Mouse (Mus musculus) heart, embryonic 14.5 days (tissue): ENCODE measurements at regions not wholly inside any gene's neighbourhood (a gene's known extent, or its start where the extent isn't known, plus 50 kb on each side); places are given as distances from the start of the nearest gene placed in this dataset.
A peak's percentile ranks its signal among the peaks of the same experiment; 100 is the strongest.
"Not testable (repeated sequence)": the region's sequence is repeated elsewhere in the genome, so short reads cannot be mapped to it uniquely, and the experiment has no call there.

Experiments used
- ATAC-seq: fragments of 200-750 bp; cut with Nextera tagmentation; 2 replicates; pipeline ENCODE4 v1.8.0; 2017; ENCODE audit warnings: low read depth, moderate TSS enrichment; ENCODE audit not compliant: insufficient number of reproducible peaks, insufficient read depth, low FRiP score
- H3K27ac ChIP-seq, 2 experiments: fragments of 200-500 bp in 1 of 2; fragments of 300-500 bp in 1 of 2; sonication (generic) in 1 of 2; replicated peaks in 1 of 2; 2 replicates each; pipeline ENCODE4 v1.5.1; 2012 to 2014; ENCODE audit warnings: low read depth in 2 of 2, low read length in 2 of 2, control low read depth in 1 of 2, mild to moderate bottlenecking in 1 of 2, mixed read lengths in 1 of 2; ENCODE audit not compliant: control insufficient read depth in 1 of 2, insufficient read depth in 1 of 2
- H3K27me3 ChIP-seq: fragments of 300-500 bp; sonication (generic); 2 replicates; pipeline ENCODE4 v1.6.1; 2014; ENCODE audit warnings: mild to moderate bottlenecking, low read length, control low read depth; ENCODE audit not compliant: control insufficient read depth, insufficient read depth
- H3K36me3 ChIP-seq: fragments of 300-500 bp; sonication (generic); 2 replicates; pipeline ENCODE4 v1.6.1; 2014; ENCODE audit warnings: mild to moderate bottlenecking, control low read depth, low read length, mixed read lengths; ENCODE audit not compliant: control insufficient read depth, insufficient read depth
- H3K4me1 ChIP-seq, 2 experiments: fragments of 200-500 bp in 1 of 2; fragments of 300-500 bp in 1 of 2; sonication (generic) in 1 of 2; 2 replicates each; pipeline ENCODE4 v1.6.1; 2012 to 2014; ENCODE audit warnings: low read length in 2 of 2, control low read depth in 1 of 2, mixed read lengths in 1 of 2; ENCODE audit not compliant: control insufficient read depth in 2 of 2, insufficient read depth in 2 of 2
- H3K4me2 ChIP-seq: fragments of 300-500 bp; sonication (generic); 2 replicates; pipeline ENCODE4 v1.6.1; 2014; ENCODE audit warnings: mild to moderate bottlenecking, low read length
- H3K4me3 ChIP-seq, 2 experiments: fragments of 200-500 bp in 1 of 2; fragments of 300-500 bp in 1 of 2; sonication (generic) in 1 of 2; 2 replicates each; pipeline ENCODE4 v1.5.1; 2012 to 2014; ENCODE audit warnings: low read length in 2 of 2, mild to moderate bottlenecking in 2 of 2, control low read depth in 1 of 2, low read depth in 1 of 2, moderate library complexity in 1 of 2; ENCODE audit not compliant: control insufficient read depth in 1 of 2, insufficient read depth in 1 of 2
- H3K9ac ChIP-seq: fragments of 300-500 bp; sonication (generic); 2 replicates; pipeline ENCODE4 v1.6.1; 2014; ENCODE audit warnings: mild to moderate bottlenecking, low read length
- H3K9me3 ChIP-seq: fragments of 300-500 bp; sonication (generic); 2 replicates; pipeline ENCODE4 v1.6.1; 2016; ENCODE audit warnings: low read length, control low read depth; ENCODE audit not compliant: control insufficient read depth
- WGBS: fragments of 180-500 bp; shearing (Covaris S2); extraction: QIAGEN DNeasy Blood & Tissue Kit; methylation state at CpG from one replicate; pipeline ENCODE4 v1.1.7; 2014; 5-methylcytosine and 5-hydroxymethylcytosine counted together

DNA sequence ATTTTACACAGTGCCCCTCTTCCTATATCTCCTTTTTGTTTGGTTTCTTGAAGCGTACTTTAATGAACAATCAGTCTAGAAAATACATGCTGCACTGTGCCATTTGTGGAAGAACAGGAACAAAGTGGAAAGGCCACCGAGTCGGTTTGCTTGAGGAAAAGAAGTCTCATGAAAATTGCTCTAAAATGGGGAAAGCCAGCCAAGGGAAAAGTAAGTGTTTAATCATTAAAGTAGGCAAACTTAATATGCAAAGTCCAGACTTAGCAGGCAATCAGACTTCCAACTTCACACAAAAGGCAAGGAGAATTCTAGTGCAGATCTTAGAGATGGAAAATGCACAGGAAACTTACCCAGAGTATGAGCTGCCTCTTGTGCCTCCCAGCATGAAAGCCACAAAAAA lies 131.3 kb upstream of the Dnajc1 start:
- 87% methylated on average over 3 of the region's 3 CpGs for WGBS

DNA sequence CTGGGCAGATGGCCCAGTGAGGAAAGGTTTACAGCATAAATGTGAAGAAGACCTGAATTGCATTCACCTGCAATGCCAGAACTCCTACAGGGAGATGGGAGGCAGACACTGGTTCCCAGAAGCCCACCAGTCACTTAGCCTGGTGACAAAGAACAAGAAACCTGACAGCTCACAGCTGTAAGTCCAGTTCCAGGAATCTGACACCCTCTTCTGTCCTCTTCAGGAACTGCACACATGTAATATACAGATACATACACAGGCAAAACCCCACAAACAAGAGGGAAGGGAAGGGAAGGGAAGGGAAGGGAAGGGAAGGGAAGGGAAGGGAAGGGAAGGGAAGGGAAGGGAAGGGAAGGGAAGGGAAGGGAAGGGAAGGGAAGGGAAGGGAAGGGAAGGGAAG lies 120.8 kb upstream of the Dnajc1 start:
- Histone ChIP-seq H3K27ac (no peak overlapping the region), H3K4me2 (no peak overlapping the region), H3K4me3 (no peak overlapping the region), H3K4me1 (no peaks in the 10 kb centered on the region), H3K9ac (no peak overlapping the region), H3K9me3 (no peaks in the 10 kb centered on the region), H3K27me3 (no peaks in the 10 kb centered on the region), H3K36me3 (no peaks in the 10 kb centered on the region)
- ATAC-seq, result no peak

More for the DNA sequence above, 131.3 kb upstream of the Dnajc1 start:
- H3K4me2 ChIP-seq, result no peak overlapping the region
- no peak for ATAC-seq
- H3K9ac ChIP-seq, result no peak overlapping the region
- no peaks in the 10 kb centered on the region for H3K27me3 ChIP-seq
- no peak overlapping the region for H3K27ac ChIP-seq
- H3K9me3 ChIP-seq, result no peaks in the 10 kb centered on the region
- no peaks in the 10 kb centered on the region for H3K36me3 ChIP-seq
- H3K4me1 ChIP-seq, result no peaks in the 10 kb centered on the region
- H3K4me3 ChIP-seq, result no peak overlapping the region

DNA sequence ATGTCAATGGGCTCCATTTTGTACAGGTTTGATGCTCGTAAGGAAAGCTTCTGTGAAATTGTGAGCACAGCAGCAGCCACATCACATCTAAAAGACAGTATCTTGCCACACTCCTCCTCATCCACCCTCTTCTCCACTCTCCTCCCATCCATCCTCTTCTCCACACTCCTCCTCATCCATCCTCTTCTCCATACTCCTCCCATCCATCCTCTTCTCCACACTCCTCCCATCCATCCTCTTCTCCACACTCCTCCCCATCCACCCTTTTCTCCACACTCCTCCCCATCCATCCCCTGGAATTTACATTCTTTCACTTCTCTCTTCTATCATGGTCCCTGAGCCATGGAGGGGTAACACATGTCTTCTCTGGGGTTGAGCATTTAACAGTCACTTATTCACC lies 116.7 kb upstream of the Dnajc1 start:
- Histone ChIP-seq H3K27ac (no peak overlapping the region), H3K36me3 (no peaks in the 10 kb centered on the region), H3K4me3 (no peak overlapping the region), H3K4me2 (no peak overlapping the region), H3K27me3 (no peaks in the 10 kb centered on the region), H3K4me1 (no peaks in the 10 kb centered on the region), H3K9me3 (no peaks in the 10 kb centered on the region), H3K9ac (no peak overlapping the region)
- WGBS, result 77% methylated on average over 1 of the region's 1 CpGs
- no peak for ATAC-seq

DNA sequence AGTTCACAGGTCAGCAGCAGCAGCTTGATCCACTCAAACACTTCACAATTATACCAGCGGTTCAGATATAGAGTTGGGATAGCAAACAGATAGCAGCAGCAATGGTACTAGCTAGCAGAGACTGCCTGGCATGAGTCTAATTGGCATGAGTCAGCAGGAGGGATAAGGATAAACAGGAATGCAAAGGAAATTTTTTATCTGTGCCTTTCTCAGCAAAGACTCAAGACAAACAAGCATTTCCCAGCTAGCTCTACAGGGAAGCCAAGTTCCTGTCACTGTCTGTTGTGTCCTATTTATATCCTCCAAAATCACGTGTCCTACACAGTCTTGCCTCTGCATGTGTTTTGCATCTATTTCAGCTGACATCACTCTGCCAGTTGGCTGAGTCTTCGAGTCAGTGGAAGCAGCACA lies 80.7 kb upstream of the Dnajc1 start:
- H3K9me3 ChIP-seq, result 0 out of 2 replicates have a peak, but pooled peaks cover 10% of the 10 kb centered on the region
- peak overlapping the region; percentile 39 to 50; a peak in 2 of 4 replicates for H3K27ac ChIP-seq
- WGBS, result 13% methylated on average over 3 of the region's 3 CpGs
- H3K36me3 ChIP-seq, result no peaks in the 10 kb centered on the region
- H3K4me3 ChIP-seq, result no peak overlapping the region
- H3K4me1 ChIP-seq, result peaks cover 0 to 9% of the 10 kb centered on the region in 2 experiments; a peak in 3 of 4 replicates
- no peaks in the 10 kb centered on the region for H3K27me3 ChIP-seq
- no peak overlapping the region for H3K9ac ChIP-seq
- ATAC-seq, result peak; percentile 72
- peak overlapping the region; percentile 34; the same call in 1 of the 2 replicates for H3K4me2 ChIP-seq

DNA sequence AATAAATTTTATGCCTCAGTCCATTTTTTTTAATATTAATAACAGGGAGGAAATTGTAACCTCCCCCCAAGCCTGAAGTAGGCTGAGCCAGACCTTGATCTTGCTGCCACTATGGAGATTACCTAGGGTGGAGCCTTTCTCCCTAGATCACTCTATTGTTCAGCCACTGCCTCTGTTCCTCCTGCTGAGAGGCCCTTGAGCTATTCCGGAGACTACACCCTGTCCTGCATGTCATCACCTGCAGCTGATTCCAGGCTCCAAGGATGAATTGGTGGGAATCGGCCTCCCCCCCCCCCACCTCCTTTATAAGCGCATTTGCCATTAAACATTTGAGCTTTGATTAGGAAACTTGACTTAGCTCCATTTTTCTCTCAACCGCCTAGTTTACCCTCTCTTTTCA lies 68.3 kb upstream of the Dnajc1 start:
- H3K4me2 ChIP-seq, result no peak overlapping the region
- 0 out of 2 replicates have a peak, but pooled peaks cover 6% of the 10 kb centered on the region for H3K9me3 ChIP-seq
- no peaks in the 10 kb centered on the region for H3K36me3 ChIP-seq
- no peak overlapping the region for H3K9ac ChIP-seq
- ATAC-seq, result no peak
- H3K4me3 ChIP-seq, result no peak overlapping the region
- H3K27me3 ChIP-seq, result no peaks in the 10 kb centered on the region
- WGBS, result 82% methylated on average over 4 of the region's 4 CpGs
- no peaks in the 10 kb centered on the region for H3K4me1 ChIP-seq
- H3K27ac ChIP-seq, result no peak overlapping the region

DNA sequence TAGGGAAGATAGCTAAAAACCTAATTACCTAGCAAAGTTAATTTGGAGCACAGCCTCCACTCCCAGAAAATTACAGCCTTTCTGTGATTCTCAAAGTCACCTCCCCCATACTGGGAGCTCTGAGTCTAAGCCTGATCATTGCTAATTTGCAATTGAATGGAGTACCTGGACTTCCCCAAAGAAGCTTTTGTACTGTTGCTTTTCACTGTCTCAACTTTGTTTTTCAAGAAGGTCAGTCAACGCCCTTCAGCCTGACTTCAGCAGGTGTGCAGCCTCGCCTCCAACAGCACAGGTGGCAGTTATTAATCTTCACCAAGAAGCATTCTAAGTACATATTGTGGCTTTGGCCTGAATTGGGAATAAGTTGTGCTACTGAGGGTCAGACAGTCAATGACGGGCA lies 67.7 kb upstream of the Dnajc1 start:
- not testable (repeated sequence) for H3K4me2 ChIP-seq, H3K4me3 ChIP-seq, H3K9ac ChIP-seq, H3K4me1 ChIP-seq, H3K27me3 ChIP-seq, H3K9me3 ChIP-seq, ATAC-seq, H3K27ac ChIP-seq, H3K36me3 ChIP-seq
- WGBS, result 87% methylated on average over 3 of the region's 3 CpGs

DNA sequence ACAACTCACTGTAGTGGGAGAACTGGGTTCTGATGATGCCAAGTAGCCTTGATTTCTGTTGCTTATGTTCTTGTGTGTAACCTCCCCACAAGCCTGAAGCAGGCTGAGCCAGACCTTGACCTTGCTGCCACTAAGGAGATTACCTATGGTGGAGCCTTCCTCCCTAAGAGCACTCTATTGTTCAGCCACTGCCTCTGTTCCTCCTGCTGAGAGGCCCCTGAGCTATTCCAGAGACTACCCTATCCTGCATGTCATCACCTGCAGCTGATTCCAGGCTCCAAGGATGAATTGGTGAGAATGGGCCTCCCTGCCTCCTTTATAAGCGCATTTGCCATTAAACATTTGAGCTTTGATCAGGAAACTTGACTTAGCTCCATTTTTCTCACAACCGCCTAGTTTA lies 60.8 kb upstream of the Dnajc1 start:
- not testable (repeated sequence) for H3K27ac ChIP-seq, H3K27me3 ChIP-seq, H3K4me1 ChIP-seq, H3K36me3 ChIP-seq, H3K9me3 ChIP-seq, H3K9ac ChIP-seq, ATAC-seq
- WGBS, result 18% methylated on average over 2 of the region's 2 CpGs
- H3K4me2 ChIP-seq, result peak overlapping the region; percentile 52
- peak overlapping the region; percentile 17 to 40 for H3K4me3 ChIP-seq

DNA sequence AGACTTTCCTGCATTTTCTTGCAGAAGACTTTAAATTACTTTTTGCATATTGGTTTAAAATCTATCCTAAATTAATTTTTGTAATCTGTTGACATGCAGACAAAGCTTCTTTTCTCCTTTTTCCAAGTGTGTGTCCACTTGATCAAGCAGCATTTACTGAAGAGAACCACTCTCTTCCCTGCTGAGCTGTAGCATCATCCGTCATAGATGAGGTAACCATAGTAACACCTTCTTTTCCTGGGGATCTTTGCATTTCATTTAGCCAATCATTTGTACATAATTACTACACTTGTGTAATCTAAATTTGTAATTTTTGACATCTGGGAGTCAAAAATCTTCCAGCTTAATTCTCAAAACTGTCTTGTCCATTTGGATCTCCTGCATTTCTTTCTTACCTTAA lies 53.2 kb upstream of the Dnajc1 start:
- no peak overlapping the region for H3K27ac ChIP-seq
- H3K4me3 ChIP-seq, result no peak overlapping the region
- H3K36me3 ChIP-seq, result no peaks in the 10 kb centered on the region
- no peaks in the 10 kb centered on the region for H3K4me1 ChIP-seq
- WGBS, result 86% methylated on average over 1 of the region's 1 CpGs
- no peak for ATAC-seq
- no peaks in the 10 kb centered on the region for H3K27me3 ChIP-seq
- H3K9ac ChIP-seq, result no peak overlapping the region
- no peak overlapping the region for H3K4me2 ChIP-seq
- no peaks in the 10 kb centered on the region for H3K9me3 ChIP-seq
